Mouse (Mus musculus) myocyte (in vitro differentiated cells): ENCODE data around the gene Cnn1. TPM values are rescaled to one million over a fixed set of nuclear protein-coding genes. Genes with fewer than 3 reads are reported as not detected.
A peak's percentile ranks its signal among the peaks of the same experiment; 100 is the strongest.

ENCODE experiments used
- H3K27me3 ChIP-seq: one replicate; pipeline ENCODE4 v1.6.1; 2011; ENCODE audit not compliant: control insufficient read depth, insufficient read depth, insufficient read length
- H3K36me3 ChIP-seq: one replicate; pipeline ENCODE4 v1.6.1; 2011; ENCODE audit not compliant: control insufficient read depth, insufficient read depth
- H3K4me2 ChIP-seq: one replicate; pipeline ENCODE4 v1.6.1; 2011; ENCODE audit warnings: low read depth, control low read depth
- H3K4me3 ChIP-seq: one replicate; pipeline ENCODE4 v1.5.1; 2011; ENCODE audit warnings: mild to moderate bottlenecking, control low read depth, moderate library complexity
- H3K79me2 ChIP-seq: one replicate; pipeline ENCODE4 v1.6.1; 2011; ENCODE audit not compliant: control insufficient read depth, insufficient read depth
- H3ac ChIP-seq: one replicate; pipeline ENCODE4 v1.6.1; 2011; ENCODE audit not compliant: control insufficient read depth, insufficient read length
- CEBPB ChIP-seq: IDR thresholded peaks from 2 replicates; pipeline ENCODE4 v1.6.1; 2011; ENCODE audit warnings: mild to moderate bottlenecking, moderate library complexity; ENCODE audit not compliant: poor library complexity, insufficient read depth, severe bottlenecking
- E2F4 ChIP-seq: IDR thresholded peaks from one replicate; pipeline ENCODE4 v1.6.1; 2011; ENCODE audit warnings: mild to moderate bottlenecking, control low read depth, moderate library complexity; ENCODE audit not compliant: insufficient read depth
- MAX ChIP-seq: IDR thresholded peaks from one replicate; pipeline ENCODE4 v1.6.1; 2011; ENCODE audit warnings: low read depth, mild to moderate bottlenecking, control low read depth
- MYOD1 ChIP-seq, 3 experiments: IDR thresholded peaks; one replicate each; pipeline ENCODE4 v1.6.1; 2011; ENCODE audit warnings: control low read depth in 2 of 3, low read depth in 2 of 3, mild to moderate bottlenecking in 2 of 3, moderate library complexity in 1 of 3; ENCODE audit not compliant: insufficient read length in 2 of 3, control insufficient read depth in 1 of 3
- MYOG ChIP-seq, 3 experiments: IDR thresholded peaks; one replicate each; pipeline ENCODE4 v1.6.1; 2011; ENCODE audit warnings: control low read depth in 2 of 3, low read depth in 2 of 3, mild to moderate bottlenecking in 2 of 3; ENCODE audit not compliant: insufficient read length in 2 of 3, control insufficient read depth in 1 of 3, insufficient read depth in 1 of 3
- POLR2A ChIP-seq: IDR thresholded peaks from one replicate; pipeline ENCODE4 v1.6.1; 2011; ENCODE audit warnings: low read depth, mild to moderate bottlenecking, control low read depth, moderate library complexity; ENCODE audit not compliant: insufficient read length
- POLR2AphosphoS2 ChIP-seq: IDR thresholded peaks from one replicate; pipeline ENCODE4 v1.6.1; 2011; ENCODE audit warnings: low read depth, control low read depth; ENCODE audit not compliant: insufficient read length
- REST ChIP-seq: IDR thresholded peaks from one replicate; pipeline ENCODE4 v1.6.1; 2011; ENCODE audit warnings: mild to moderate bottlenecking, control low read depth, moderate library complexity; ENCODE audit not compliant: insufficient read depth, insufficient read length
- SRF ChIP-seq: IDR thresholded peaks from one replicate; pipeline ENCODE4 v1.6.1; 2011; ENCODE audit warnings: low read depth; ENCODE audit not compliant: control insufficient read depth, insufficient read length
- TCF12 ChIP-seq: IDR thresholded peaks from one replicate; pipeline ENCODE4 v1.6.1; 2011; ENCODE audit warnings: mild to moderate bottlenecking, control low read depth; ENCODE audit not compliant: poor library complexity, insufficient read depth, severe bottlenecking
- TCF3 ChIP-seq: IDR thresholded peaks from one replicate; pipeline ENCODE4 v1.6.1; 2011; ENCODE audit warnings: low read depth, control low read depth; ENCODE audit not compliant: insufficient read length
- USF1 ChIP-seq: IDR thresholded peaks from one replicate; pipeline ENCODE4 v1.6.1; 2011; ENCODE audit warnings: low read depth, mild to moderate bottlenecking, control low read depth, moderate library complexity
- polyA plus RNA-seq: library from polyadenylated mRNA; unstranded; fragments of >200 nt; fragmentation: generic; extraction: Trizol; gene quantifications from one replicate; pipeline ENCODE4 v1.2.1, GENCODE M21; 2012; ENCODE audit warnings: missing spikeins

Gene Cnn1
- polyA plus RNA-seq, 1 experiment, result 7.1 TPM

DNA sequence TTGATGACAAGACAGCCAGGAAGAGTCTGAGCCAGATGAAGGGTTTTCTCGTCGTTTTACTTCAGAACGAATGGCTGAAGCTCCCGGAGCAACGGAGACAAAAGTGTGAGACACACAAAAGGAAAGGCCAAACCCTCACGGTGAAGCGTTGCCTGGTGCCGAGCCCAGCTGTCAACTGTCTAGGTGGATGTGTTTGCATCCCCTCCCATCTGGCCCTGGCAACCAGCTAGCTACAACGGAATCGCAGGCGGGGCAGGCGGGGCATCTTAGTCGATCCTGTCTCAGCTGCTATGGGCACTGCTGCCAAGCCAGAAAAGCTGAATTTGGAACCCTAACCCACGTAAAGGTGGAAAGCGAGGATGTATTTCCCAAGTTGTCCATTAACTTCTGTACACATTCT lies 17.1 kb downstream of the Cnn1 start:
- H3K36me3 ChIP-seq, result peaks cover 7% of the 10 kb centered on the region
- peaks cover 14% of the 10 kb centered on the region for H3K79me2 ChIP-seq
- H3K4me2 ChIP-seq, result peak overlapping the region; percentile 70
- peak overlapping the region; percentile 44 for H3K4me3 ChIP-seq
- H3K27me3 ChIP-seq, result peaks cover 9% of the 10 kb centered on the region
- TF ChIP-seq MYOD1 (IDR thresholded peaks at IDR 0.05; ENCODE audit: control insufficient read depth in 1 of 3, insufficient read length in 2 of 3, low read depth in 2 of 3), result no peak
- TF ChIP-seq TCF12, result no peak
- no peak for TF ChIP-seq E2F4
- TF ChIP-seq MAX, result no peak
- no peak for TF ChIP-seq USF1
- no peak for TF ChIP-seq SRF
- TF ChIP-seq REST, result no peak
- no peak for TF ChIP-seq POLR2A
- TF ChIP-seq CEBPB, result no peak
- no peak for TF ChIP-seq MYOG (IDR thresholded peaks at IDR 0.05; ENCODE audit: control insufficient read depth in 1 of 3, insufficient read depth in 1 of 3, insufficient read length in 2 of 3, low read depth in 2 of 3)
- no peak for TF ChIP-seq POLR2AphosphoS2
- no peak for TF ChIP-seq TCF3
- H3ac ChIP-seq, result peak overlapping the region; percentile 24

GRCm38 (mm10) chr9:22116740-22117426 lies 17.9 kb downstream of the Cnn1 start, which contains the start of gene Elof1:
Gene Elof1 (minus strand): TSS chr9:22117172.
- Histone ChIP-seq H3K4me3 (peak within 1 kb of the TSS; percentile 44), H3K4me2 (peak within 1 kb of the TSS; percentile 96), H3K79me2 (peaks cover 14% of the 10 kb centered on the region), H3ac (peak within 1 kb of the TSS; percentile 24), H3K36me3 (peaks cover 7% of the 10 kb centered on the region), H3K27me3 (peaks cover 9% of the 10 kb centered on the region)
- TF ChIP-seq E2F4, result peak; percentile 79
- TF ChIP-seq MYOD1 (IDR thresholded peaks at IDR 0.05; ENCODE audit: control insufficient read depth in 1 of 3, insufficient read length in 2 of 3, low read depth in 2 of 3), result no peak
- no peak for TF ChIP-seq MAX
- TF ChIP-seq TCF3, result no peak
- TF ChIP-seq TCF12, result no peak
- TF ChIP-seq POLR2AphosphoS2, result peak; percentile 83
- no peak for TF ChIP-seq MYOG (IDR thresholded peaks at IDR 0.05; ENCODE audit: control insufficient read depth in 1 of 3, insufficient read depth in 1 of 3, insufficient read length in 2 of 3, low read depth in 2 of 3)
- peak; percentile 67 for TF ChIP-seq POLR2A
- TF ChIP-seq USF1, result no peak
- no peak for TF ChIP-seq REST

DNA sequence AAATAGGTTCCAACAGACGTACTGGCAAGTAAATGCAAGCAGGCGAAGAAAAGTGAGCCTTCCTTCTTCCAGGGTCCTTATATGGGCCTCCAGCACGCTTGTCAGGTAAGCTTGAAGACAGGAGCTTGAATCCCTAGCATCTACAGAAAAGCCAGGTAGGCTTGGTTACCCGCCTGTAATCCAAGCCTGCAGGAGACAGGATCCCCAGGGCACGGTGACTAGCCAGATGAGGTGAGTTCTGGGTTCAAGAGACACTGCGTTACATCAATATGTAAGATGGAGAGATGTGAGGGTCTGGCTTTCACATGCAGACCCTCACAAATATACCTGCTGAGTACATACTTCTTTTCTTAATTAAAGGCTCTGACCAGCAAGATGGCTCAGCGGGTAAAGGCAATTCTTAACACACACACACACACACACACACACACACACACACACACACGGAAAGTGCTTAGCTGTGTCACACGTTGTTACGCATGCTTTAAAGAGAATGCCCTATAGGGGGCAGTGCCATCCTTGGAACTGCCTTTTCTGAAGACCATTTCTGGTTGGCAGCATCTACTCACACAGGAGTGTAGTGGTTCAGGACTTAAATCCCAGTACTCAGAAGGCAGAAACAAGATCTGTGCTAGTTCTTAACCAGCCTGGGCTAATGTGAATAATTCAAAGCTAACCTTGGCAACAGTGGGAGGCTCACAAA lies 18.9 kb downstream of the Cnn1 start:
- TF ChIP-seq MYOG (IDR thresholded peaks at IDR 0.05; ENCODE audit: control insufficient read depth in 1 of 3, insufficient read depth in 1 of 3, insufficient read length in 2 of 3, low read depth in 2 of 3) (no peak), POLR2A (no peak), MAX (no peak), MYOD1 (IDR thresholded peaks at IDR 0.05; ENCODE audit: control insufficient read depth in 1 of 3, insufficient read length in 2 of 3, low read depth in 2 of 3) (no peak), E2F4 (no peak), TCF12 (no peak), SRF (no peak), USF1 (no peak), TCF3 (no peak), CEBPB (no peak), REST (no peak), POLR2AphosphoS2 (no peak)
- Histone ChIP-seq H3K4me2 (peak overlapping the region; percentile 96), H3K36me3 (peaks cover 7% of the 10 kb centered on the region), H3K4me3 (peak overlapping the region; percentile 44), H3K27me3 (peaks cover 9% of the 10 kb centered on the region), H3K79me2 (peaks cover 14% of the 10 kb centered on the region), H3ac (peak overlapping the region; percentile 24)

GRCm38 (mm10) chr9:22119543-22119942 lies 20.5 kb downstream of the Cnn1 start:
- no peak overlapping the region for H3ac ChIP-seq
- TF ChIP-seq USF1 (no peak), E2F4 (no peak), CEBPB (no peak), SRF (no peak), MYOG (IDR thresholded peaks at IDR 0.05; ENCODE audit: control insufficient read depth in 1 of 3, insufficient read depth in 1 of 3, insufficient read length in 2 of 3, low read depth in 2 of 3) (no peak), TCF12 (no peak)
- H3K36me3 ChIP-seq, result no peaks in the 10 kb centered on the region
- no peak overlapping the region for H3K4me3 ChIP-seq
- peaks cover 9% of the 10 kb centered on the region for H3K27me3 ChIP-seq
- H3K79me2 ChIP-seq, result peaks cover 14% of the 10 kb centered on the region
- no peak overlapping the region for H3K4me2 ChIP-seq
